Mouse (Mus musculus) right cerebral cortex, postnatal 25 days (tissue): ENCODE results near the gene Cog6.
"Not testable (repeated sequence)": the region's sequence is repeated elsewhere in the genome, so short reads cannot be mapped to it uniquely, and the experiment has no call there.

ENCODE experiments used
- DNase-seq: peaks from one replicate; pipeline ENCODE4 v3.0.0; 2022

Gene Cog6

DNA sequence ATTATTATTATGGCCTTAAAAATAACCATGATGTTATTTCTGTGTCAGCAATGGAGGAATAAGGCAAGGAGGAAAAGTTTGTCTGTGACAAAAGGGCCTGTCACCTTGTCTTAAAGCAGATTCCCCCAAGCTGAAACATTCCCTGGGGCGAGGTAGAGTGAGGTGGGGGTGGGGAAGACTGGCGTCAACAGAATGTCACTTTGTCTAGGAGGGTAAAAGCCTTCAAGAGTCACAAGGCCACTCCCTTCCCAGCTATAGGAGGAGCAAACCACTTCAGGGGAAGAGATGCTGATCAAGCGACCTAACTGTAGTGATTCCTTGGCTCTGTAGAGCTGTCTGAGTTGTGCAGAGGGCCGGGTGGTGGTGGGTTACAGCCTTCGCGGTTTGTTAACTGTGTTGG is 14.5 kb upstream of the Cog6 start:
- no peak for DNase-seq

DNA sequence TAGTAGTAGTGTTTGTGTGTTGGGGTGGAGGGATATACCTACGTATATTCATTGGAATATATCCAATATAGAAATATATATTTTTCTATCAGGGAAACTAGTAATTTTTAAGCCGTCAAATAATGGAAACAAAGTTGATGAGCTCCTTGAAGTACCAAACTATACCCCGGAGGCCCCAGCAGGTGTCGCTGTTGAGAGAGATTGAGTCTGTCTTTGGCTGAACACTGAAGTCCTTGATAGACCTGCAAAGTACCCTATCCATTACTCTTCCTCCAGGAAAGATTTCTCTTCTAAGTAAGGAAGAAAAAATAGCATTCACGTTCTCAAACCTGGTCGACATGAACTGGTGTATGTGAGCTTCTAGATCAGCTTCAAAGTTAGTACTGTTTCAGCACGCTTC is 12.0 kb upstream of the Cog6 start:
- DNase-seq: peak; percentile 39

- no peak for DNase-seq
These were observed 10.3 kb upstream of the Cog6 start for GRCm38 (mm10) chr3:53027333-53027732.

- DNase-seq: no peak
These were observed 9.6 kb downstream of the Cog6 start for GRCm38 (mm10) chr3:53007411-53007810.

GRCm38 (mm10) chr3:53004406-53005114 is 12.5 kb downstream of the Cog6 start:
- DNase-seq: no peak

GRCm38 (mm10) chr3:53002076-53002475 is 15.0 kb downstream of the Cog6 start:
- DNase-seq: no peak

GRCm38 (mm10) chr3:52999996-53000395 is 17.0 kb downstream of the Cog6 start:
- DNase-seq: no peak

- DNase-seq: no peak
These were observed 17.9 kb downstream of the Cog6 start for GRCm38 (mm10) chr3:52999016-52999744.

DNA sequence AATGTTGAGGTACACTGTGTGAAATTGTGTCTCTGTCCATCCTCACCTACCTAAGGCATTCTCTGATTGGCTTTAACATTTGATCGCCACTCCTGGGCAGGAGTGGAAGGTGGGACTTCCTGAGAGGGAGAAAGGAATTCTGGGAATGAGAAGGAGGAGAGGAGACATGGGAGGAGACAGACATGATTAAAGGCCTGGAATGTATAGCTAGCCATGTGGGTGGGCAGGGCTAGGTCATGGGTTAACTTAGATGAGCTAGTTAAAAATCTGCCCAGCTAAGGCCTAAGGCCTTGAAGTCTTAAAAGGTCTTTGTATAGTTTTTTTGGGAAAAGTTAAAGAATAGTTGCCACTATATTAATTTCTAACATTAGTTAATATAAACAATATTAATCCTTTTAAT is 19.7 kb downstream of the Cog6 start:
- DNase-seq: no peak

DNA sequence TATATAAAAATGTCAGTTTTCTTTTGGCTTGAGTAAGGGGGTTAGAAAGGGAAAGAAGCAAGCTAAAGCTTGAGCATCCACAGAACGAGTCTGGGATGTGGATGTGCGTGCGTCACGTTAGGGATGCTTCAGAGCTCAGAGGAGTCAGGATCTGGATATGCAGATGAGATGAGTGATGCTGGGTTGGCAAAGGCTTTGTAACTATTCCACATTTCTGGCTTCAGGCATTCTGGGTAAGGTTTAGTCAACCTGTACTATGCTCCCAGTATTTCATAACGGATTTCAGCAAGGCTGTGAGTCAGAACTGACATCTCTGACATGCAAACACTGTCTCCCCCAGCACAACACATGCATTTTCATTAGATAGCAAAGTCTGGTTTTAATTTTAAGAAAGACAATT is 20.4 kb downstream of the Cog6 start:
- no peak for DNase-seq

- DNase-seq: no peak
These were observed 22.4 kb downstream of the Cog6 start for GRCm38 (mm10) chr3:52994666-52995065.

GRCm38 (mm10) chr3:52993296-52993695 is 23.7 kb downstream of the Cog6 start:
- no peak for DNase-seq

GRCm38 (mm10) chr3:52990041-52990737 is 26.8 kb downstream of the Cog6 start:
- DNase-seq: no peak

- not testable (repeated sequence) for DNase-seq
These were observed 31.5 kb downstream of the Cog6 start for GRCm38 (mm10) chr3:52985508-52985941.

- DNase-seq: no peak
These were observed 33.3 kb downstream of the Cog6 start for GRCm38 (mm10) chr3:52983772-52984171.

DNA sequence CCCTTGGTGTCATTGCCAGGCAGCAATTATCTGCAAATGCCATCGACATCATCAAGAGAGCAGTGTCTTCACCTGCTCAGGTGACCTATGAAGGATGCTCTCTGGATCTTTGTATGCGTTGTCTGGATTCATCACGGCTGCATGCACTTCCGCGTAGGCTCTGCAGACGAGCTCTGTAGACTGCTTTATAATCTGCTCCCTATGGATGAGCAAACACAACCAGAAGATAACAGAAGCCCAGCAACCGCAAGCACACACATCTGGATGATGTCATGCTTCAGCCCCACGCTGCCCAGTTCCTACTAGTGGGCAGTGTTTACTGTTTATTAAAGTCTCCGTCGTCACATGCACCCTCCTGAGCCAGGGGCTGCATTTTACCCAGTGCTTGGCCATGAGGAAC is 34.0 kb downstream of the Cog6 start:
- no peak for DNase-seq

GRCm38 (mm10) chr3:52974674-52975556 is 42.1 kb downstream of the Cog6 start:
- DNase-seq: peak; percentile 61

DNA sequence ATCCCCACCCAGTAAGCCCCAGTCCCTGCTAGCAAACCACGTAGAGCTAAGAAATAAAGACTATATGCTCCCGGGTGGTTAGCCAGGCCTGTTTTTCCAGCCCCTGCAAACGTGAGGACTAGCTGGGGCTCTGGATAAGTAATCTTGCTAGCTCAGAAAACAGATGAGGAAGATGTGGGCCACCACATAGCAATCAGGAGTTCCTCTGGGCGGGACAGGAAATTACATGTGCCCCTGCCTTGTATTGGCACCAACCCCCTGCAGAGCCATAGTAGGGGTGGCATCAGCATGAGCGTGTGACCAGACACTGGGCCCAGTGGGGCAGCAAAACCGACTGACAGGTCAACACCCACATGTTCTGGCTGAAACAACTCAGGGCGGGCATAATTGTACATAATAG is 44.1 kb downstream of the Cog6 start:
- no peak for DNase-seq

GRCm38 (mm10) chr3:52967046-52967445 is 50.0 kb downstream of the Cog6 start:
- no peak for DNase-seq

DNA sequence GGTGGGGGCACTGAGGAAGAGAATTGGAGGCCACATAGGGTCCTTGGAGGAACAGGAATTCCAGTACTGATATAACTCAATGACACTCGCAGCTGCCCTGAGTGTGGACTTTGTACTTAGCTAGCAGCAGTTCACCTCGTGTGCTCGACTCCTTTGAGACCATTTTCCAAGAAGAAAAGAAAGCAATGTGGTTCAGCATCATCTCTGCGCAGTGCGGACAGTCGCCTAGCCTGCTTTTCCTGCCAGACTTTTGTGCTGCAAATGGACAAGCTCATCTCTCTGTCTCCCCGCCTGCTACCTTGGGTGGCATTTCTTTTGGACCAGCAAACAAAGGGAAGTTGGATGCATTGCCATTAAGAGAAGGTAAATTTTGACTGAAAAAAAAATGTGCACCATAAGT is 52.8 kb downstream of the Cog6 start:
- no peak for DNase-seq

GRCm38 (mm10) chr3:52963441-52963840 is 53.6 kb downstream of the Cog6 start:
- DNase-seq: no peak

DNA sequence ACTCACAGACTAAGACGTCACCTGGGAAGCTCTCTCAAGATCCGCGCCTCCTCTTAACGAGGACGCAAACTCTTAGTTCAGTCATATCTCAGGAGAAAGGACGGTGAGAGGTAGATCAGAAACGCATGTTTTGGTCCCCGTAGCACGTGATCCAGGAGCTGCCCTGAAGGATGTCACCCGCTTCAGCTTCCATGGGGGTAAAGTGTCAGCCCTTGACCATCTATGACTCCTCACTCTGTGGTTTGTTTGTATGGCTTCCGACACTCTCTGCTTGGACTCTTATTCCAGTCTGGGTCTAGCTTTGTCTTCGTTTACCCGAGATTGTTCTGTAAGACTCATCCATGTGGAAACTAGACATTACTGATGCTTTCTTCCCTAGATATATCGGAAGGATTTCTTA is 54.6 kb downstream of the Cog6 start:
- DNase-seq: no peak

GRCm38 (mm10) chr3:52961661-52962060 is 55.4 kb downstream of the Cog6 start:
- no peak for DNase-seq
